In genomic region chr5:81285643-81286042, GRCm38 (mm10) we compare ENCODE assay signal across 13 mouse cellular contexts.
"Had no signal": no experiment of that assay in that cellular context is flagged by ENCODE, and none has a peak within 500 bp of the region (broad histone marks: within the 10 kb centered on the region; RNA-seq: fewer than 3 reads in every experiment).

No protein-coding gene starts in this region.

- ATAC-seq: intestine, embryonic 15.5 days; lung, postnatal 0 days had no signal

- H3K4me3 ChIP-seq: intestine, embryonic 15.5 days; left cerebral cortex, adult 2 months; limb, embryonic 10.5 days; liver, embryonic 15.5 days; myocyte had no signal

- DNase-seq: kidney, adult 2 months; kidney, postnatal 25 days; lung, adult 2 months; lung, postnatal 36 days; right cerebral cortex, postnatal 14 days; thymus, postnatal 36 days had no signal

- H3K9ac ChIP-seq: intestine, embryonic 15.5 days; liver, embryonic 15.5 days had no signal

- H3K27me3 ChIP-seq: intestine, embryonic 15.5 days; liver, embryonic 15.5 days had no signal

- H3K4me1 ChIP-seq: intestine, embryonic 15.5 days; liver, embryonic 15.5 days had no signal

- H3K36me3 ChIP-seq: intestine, embryonic 15.5 days; limb, embryonic 10.5 days; liver, embryonic 15.5 days had no signal

- H3K4me2 ChIP-seq: intestine, embryonic 15.5 days; liver, embryonic 11.5 days; liver, embryonic 15.5 days had no signal

- H3K9me3 ChIP-seq: intestine, embryonic 15.5 days; limb, embryonic 10.5 days; liver, embryonic 15.5 days had no signal

- H3K27ac ChIP-seq: intestine, embryonic 15.5 days; left cerebral cortex, adult 2 months; limb, embryonic 10.5 days; liver, embryonic 15.5 days had no signal
